Mouse (Mus musculus) spleen, postnatal 14 days (tissue): ENCODE data around the gene Spop.
A peak's percentile ranks its signal among the peaks of the same experiment; 100 is the strongest.

Experiments used
- DNase-seq, 2 experiments: peaks; one replicate each; pipeline ENCODE4 v3.0.0; 2021 to 2022; ENCODE audit warnings: low spot score in 2 of 2

Gene Spop

GRCm38 (mm10) chr11:95519996-95520395 lies 106.1 kb downstream of the Spop start:
- DNase-seq, result no peak

DNA sequence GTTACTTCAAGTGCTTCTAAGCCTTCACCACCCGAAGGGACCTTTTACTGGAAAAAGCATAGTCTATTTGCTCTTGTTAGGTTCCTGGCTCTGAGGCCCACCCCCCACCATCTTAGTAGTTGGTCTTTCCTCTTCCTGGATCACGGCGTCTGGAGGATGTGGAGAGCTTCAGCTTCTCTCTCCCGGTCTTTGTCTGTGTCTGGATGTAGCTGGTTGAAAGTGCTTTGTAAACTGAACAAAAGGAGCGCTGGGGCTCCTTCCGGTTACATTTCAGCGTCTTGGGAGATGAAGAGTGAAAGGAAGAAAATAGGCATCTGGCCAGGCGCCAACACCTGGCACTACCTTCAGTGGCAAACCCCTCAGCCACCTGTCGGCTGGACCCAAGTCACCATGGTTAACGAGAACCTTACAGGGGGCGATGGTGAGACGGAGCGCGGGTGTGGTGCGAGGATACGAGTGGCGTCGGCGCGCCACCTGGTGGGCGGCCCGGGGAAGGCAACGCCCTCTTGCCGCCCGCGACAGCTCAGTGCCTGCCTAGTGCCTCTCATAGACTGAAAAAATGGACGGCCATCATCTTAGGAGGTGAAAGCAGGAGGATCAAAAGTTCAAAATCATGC lies 106.7 kb downstream of the Spop start:
- DNase-seq, result peak; percentile 68 to 83

DNA sequence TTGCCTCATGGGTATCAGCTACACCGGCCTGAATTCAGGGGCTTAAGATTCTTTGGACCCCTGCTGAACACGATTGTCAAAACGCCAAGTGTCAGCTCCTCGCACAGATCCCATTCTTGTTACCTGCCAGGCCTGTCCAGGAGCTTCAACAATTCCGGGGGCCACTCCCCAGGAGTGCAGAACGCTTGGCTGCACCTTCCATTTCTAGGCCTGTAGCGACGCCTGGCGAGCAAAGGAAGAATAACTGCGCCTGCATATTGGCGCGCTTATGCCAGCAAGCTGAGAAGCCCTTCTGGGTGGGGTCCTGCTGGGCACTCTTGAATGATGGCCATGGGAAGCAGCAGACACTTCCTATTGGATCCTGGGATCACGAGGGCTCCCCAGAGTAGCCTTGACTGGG lies 107.7 kb downstream of the Spop start:
- DNase-seq, result peak; percentile 29 to 54

DNA sequence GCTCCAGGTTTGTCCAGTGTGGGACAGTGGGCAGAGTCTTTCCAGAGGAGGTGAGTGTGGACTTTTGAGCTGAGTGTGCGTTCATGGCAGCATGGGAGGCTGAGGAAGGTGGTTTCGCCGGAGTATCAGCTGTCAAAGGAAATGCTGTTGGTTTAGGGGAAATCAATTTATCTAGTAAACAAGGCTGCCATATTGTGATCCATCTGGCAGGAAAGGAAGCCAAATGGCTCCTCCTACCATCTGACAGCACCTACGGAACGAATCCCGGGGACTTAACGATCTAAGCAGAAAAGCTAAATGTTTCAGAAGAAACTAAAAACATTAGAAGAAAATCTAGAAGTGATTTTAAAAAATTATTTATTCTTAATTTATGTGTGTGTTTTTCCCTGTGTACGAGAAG lies 113.4 kb downstream of the Spop start:
- no peak for DNase-seq

DNA sequence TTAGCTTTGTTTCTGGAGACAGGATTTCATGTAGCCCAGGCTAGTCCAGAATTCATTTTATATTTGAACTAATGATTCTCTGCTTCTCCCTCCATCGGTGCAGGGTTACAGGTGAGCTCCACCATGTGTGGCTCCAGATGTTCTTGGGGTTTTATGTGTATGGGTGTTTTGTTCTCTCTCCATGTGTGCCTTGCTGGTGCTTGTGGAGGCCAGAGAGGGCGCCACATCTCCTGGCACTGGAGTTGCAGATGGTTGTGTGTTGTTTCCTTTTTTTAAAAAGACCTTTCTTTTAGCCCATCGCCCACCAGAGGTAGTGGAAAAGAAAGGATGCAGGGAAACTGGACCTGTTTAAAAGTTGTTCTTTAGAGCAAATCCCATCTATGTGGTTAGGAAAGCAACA lies 114.4 kb downstream of the Spop start:
- DNase-seq, result no peak

GRCm38 (mm10) chr11:95532353-95533072 lies 118.6 kb downstream of the Spop start:
- no peak for DNase-seq

DNA sequence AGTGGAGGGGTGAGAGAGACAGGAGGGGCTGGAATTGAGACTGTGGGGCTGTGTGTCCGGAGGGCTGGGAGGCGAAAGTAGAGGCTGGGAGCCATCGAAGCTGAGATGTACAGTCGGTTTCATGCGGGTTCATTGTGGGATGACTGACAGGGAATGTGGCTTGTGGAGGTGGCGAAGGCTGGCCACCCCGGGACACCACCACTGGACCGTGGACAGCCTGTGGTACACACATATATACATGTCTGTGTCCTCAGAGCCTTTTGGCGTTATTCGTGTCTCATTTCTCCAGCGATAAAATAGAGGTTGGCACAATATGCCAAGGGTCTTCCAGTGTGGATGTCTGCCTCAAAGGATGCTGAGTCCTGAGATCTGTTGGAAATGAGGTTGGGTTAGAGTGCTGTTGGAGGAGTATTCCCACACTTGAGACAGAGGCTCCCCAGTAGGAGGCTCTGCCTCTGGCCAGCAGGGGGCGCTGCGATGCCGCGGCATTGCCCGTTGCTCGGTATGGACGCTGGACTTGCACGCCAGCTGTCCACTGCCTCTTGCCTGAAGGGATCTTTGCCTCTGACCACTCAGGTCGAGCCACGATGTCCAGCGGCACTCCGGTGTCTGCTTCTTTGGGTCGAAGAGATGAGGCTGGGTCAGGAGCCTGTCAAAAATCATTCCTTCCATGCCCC lies 119.7 kb downstream of the Spop start:
- peak; percentile 55 to 74 for DNase-seq

- DNase-seq, result no peak
Measured at GRCm38 (mm10) chr11:95538378-95539104, 124.7 kb downstream of the Spop start.

- DNase-seq, result no peak
Measured at GRCm38 (mm10) chr11:95540637-95541385, 126.9 kb downstream of the Spop start.
